Mouse (Mus musculus) midbrain, embryonic 14.5 days (tissue): Measurements from ENCODE around the gene Trafd1. TPM values are rescaled to one million over a fixed set of nuclear protein-coding genes. Genes with fewer than 3 reads are reported as not detected.

Experiments
- ATAC-seq: fragments of 200-750 bp; cut with Nextera tagmentation; 2 replicates; pipeline ENCODE4 v1.8.0; 2017; ENCODE audit warnings: moderate number of reproducible peaks, moderate library complexity; ENCODE audit not compliant: low FRiP score, low TSS enrichment
- DNase-seq: peaks from one replicate; pipeline ENCODE4 v3.0.0-alpha.2; 2015
- H3K27ac ChIP-seq: fragments of 300-500 bp; sonication (generic); replicated peaks from 2 replicates; pipeline ENCODE4 v1.5.1; 2014; ENCODE audit warnings: mild to moderate bottlenecking, low read depth, low read length, moderate library complexity
- H3K27me3 ChIP-seq: fragments of 300-500 bp; sonication (generic); 2 replicates; pipeline ENCODE4 v1.6.1; 2014; ENCODE audit warnings: low read length, control low read depth, mixed read lengths; ENCODE audit not compliant: control insufficient read depth, insufficient read depth
- H3K36me3 ChIP-seq: fragments of 300-500 bp; sonication (generic); 2 replicates; pipeline ENCODE4 v1.6.1; 2014; ENCODE audit warnings: low read length, control low read depth; ENCODE audit not compliant: control insufficient read depth, insufficient read depth
- H3K4me1 ChIP-seq: fragments of 300-500 bp; sonication (generic); 2 replicates; pipeline ENCODE4 v1.6.1; 2014; ENCODE audit warnings: mild to moderate bottlenecking, antibody characterized with exemption, low read length, control low read depth; ENCODE audit not compliant: control insufficient read depth, insufficient read depth
- H3K4me2 ChIP-seq: fragments of 300-500 bp; sonication (generic); 2 replicates; pipeline ENCODE4 v1.6.1; 2014; ENCODE audit warnings: mild to moderate bottlenecking, low read length, moderate library complexity
- H3K4me3 ChIP-seq: fragments of 300-500 bp; sonication (generic); replicated peaks from 2 replicates; pipeline ENCODE4 v1.5.1; 2014; ENCODE audit warnings: low read depth, low read length
- H3K9ac ChIP-seq: fragments of 300-500 bp; sonication (generic); replicated peaks from 2 replicates; pipeline ENCODE4 v1.6.1; 2014; ENCODE audit warnings: mild to moderate bottlenecking, low read length, moderate library complexity
- H3K9me3 ChIP-seq: fragments of 300-500 bp; sonication (generic); 2 replicates; pipeline ENCODE4 v1.6.1; 2016; ENCODE audit warnings: low read length, control low read depth, mixed read lengths; ENCODE audit not compliant: control insufficient read depth
- WGBS: fragments of 180-500 bp; shearing (Covaris S2); extraction: QIAGEN DNeasy Blood & Tissue Kit; methylation state at CpG from one replicate; pipeline ENCODE4 v1.1.7; 2014; 5-methylcytosine and 5-hydroxymethylcytosine counted together
- polyA plus RNA-seq: library from polyadenylated mRNA; unstranded; fragments of >200 nt; fragmentation: Nextera tagmentation; extraction: Ambion mirVana; gene quantifications from 2 replicates; pipeline ENCODE4 v1.2.1, GENCODE M21; 2014

Trafd1 gene
- polyA plus RNA-seq, 1 experiment from 2014 or later = 146 TPM

DNA sequence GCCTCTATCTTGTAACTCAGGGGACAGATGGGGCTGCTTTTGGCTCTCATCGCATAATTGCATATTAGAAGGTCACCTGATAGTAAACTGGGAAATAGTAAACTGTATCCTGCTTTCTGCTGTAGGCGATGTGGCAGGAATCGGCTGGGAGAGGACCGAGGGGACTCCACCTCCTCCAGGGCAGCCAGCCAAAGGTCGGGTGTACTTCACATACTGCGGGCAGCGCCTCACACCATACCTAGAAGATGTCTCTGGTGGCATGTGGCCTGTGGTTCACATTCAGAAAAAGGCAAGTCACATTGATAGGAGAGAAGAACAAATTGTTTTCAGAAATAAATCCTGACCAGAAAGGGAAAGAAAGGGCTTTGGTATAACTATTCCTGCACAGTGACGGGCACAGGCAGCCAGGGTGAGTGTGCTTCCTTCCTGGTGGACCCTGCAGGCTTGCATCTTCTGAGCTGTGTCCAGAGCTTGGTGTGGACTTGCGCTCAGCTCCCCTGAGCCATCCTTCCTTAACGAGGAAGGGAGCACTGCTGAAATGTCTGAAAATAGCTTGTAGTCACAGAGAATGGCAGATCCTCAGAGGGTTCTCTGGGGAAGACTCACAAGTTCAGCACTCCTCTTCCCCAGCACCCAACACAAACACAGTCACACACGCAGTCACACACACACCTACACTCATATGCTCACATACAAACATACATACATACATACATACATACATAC is 55.9 kb downstream of the Trafd1 start:
- Histone ChIP-seq H3K4me2 (peak overlapping the region; percentile 15; the same call in 1 of the 2 replicates), H3K27me3 (no peaks in the 10 kb centered on the region), H3K9me3 (no peaks in the 10 kb centered on the region), H3K4me3 (0 out of 2 replicates have a peak overlapping the region, but pooled peaks have one; percentile 8), H3K27ac (0 out of 2 replicates have a peak overlapping the region, but pooled peaks have one; percentile 17), H3K4me1 (no peaks in the 10 kb centered on the region), H3K9ac (no peak overlapping the region), H3K36me3 (peaks cover 87% of the 10 kb centered on the region)
- no peak for ATAC-seq
- no peak for DNase-seq
- 93% methylated on average over 11 of the region's 11 CpGs for WGBS

DNA sequence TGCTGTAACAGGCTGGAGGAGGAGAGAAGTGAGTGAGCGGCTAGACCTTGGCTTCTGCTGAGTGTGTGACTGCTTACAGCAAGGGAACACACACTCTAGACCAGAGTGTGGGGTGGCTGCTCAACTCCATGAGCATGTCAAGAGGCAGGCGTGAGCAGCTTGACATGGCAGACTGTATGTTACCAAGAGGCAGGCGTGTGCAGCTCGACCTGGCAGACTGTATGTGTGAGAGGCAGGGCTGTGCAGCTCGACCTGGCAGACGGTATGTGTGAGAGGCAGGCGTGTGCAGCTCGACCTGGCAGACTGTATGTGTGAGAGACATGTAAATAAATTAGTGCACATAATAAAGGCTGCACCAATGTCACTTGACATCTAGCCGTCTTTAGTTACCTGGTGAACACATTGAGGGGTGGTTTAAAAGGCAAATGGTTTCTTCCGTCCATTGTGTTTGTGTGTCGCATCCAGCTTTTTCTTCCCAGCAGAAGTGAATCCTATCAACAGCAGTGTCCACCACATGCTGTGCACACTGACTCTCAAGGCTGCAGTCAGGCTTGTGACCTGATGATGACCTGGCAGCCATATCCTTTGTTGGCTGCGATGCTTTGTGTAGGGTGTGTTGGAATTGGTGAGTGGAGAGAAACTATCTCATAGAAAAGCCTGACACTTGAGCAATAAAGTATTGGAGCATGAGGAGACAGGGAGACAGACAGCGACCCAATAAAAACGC is 59.2 kb downstream of the Trafd1 start:
- Histone ChIP-seq H3K4me2 (no peak overlapping the region), H3K9ac (no peak overlapping the region), H3K36me3 (peaks cover 87% of the 10 kb centered on the region), H3K27me3 (no peaks in the 10 kb centered on the region), H3K9me3 (no peaks in the 10 kb centered on the region), H3K4me3 (no peak overlapping the region), H3K27ac (no peak overlapping the region), H3K4me1 (no peaks in the 10 kb centered on the region)
- WGBS = 89% methylated on average over 14 of the region's 14 CpGs
- no peak for ATAC-seq
- DNase-seq = no peak

Other genes starting within 250 kb of the Trafd1 start
- 29.7 and 32.7 TPM in 2 replicates for gene Ptpn11, start 194.2 kb downstream of the Trafd1 start, polyA plus RNA-seq
- gene Rpl6, start 181.2 kb downstream of the Trafd1 start, polyA plus RNA-seq = 432 and 438 TPM in 2 replicates
- 32.1 and 35.4 TPM in 2 replicates for gene Hectd4, start 165.4 kb downstream of the Trafd1 start, polyA plus RNA-seq
- gene Naa25, start 12.3 kb upstream of the Trafd1 start, polyA plus RNA-seq = 42.9 and 60.7 TPM in 2 replicates
- 1.7 and 2.0 TPM in 2 replicates for gene Tmem116, start 66.3 kb upstream of the Trafd1 start, polyA plus RNA-seq
- gene Erp29, start 66.9 kb upstream of the Trafd1 start, polyA plus RNA-seq = 129 and 151 TPM in 2 replicates
- 0.08 TPM in 1 of 2 replicates, not detected in the other for gene Adam1b, start 117.8 kb upstream of the Trafd1 start, polyA plus RNA-seq
- 6.8 and 6.9 TPM in 2 replicates for gene Adam1a, start 159.8 kb upstream of the Trafd1 start, polyA plus RNA-seq
- gene Gm42878, start 159.8 kb upstream of the Trafd1 start, polyA plus RNA-seq = not detected in 2 replicates
- 58.3 and 68.8 TPM in 2 replicates for gene Mapkapk5, start 160.3 kb upstream of the Trafd1 start, polyA plus RNA-seq
- 41.8 and 64.1 TPM in 2 replicates for gene Aldh2, start 208.2 kb upstream of the Trafd1 start, polyA plus RNA-seq
- gene Acad12, start 233.3 kb upstream of the Trafd1 start, polyA plus RNA-seq = 1.2 and 1.7 TPM in 2 replicates